Mouse (Mus musculus) mesoderm, embryonic 11.5 days (tissue): Measurements from ENCODE around the gene Nae1.
A peak's percentile ranks its signal among the peaks of the same experiment; 100 is the strongest.

Source experiments
- DNase-seq: peaks from one replicate; pipeline ENCODE4 v3.0.0-alpha.2; 2012; ENCODE audit warnings: low read depth, low spot score

Nae1 gene

DNA sequence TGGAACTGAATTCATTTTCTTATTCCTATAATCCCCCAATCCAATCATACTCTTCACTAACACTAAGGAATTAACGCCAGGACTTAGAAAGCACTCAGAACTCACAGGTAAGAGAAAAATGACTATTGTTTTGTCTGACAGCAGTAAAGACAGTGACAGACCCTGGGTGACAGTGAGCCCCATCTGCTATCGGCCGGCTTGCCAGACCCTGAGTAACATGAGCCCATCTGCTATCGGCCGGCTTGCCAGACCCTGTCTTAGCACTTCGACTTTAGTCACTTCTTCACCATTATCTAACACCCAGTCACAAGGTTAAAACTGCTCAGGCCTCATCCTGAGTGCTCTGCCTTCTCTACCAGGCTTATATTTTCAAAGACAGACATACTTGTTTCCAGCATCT lies 4.8 kb downstream of the Nae1 start:
- DNase-seq: no peak

DNA sequence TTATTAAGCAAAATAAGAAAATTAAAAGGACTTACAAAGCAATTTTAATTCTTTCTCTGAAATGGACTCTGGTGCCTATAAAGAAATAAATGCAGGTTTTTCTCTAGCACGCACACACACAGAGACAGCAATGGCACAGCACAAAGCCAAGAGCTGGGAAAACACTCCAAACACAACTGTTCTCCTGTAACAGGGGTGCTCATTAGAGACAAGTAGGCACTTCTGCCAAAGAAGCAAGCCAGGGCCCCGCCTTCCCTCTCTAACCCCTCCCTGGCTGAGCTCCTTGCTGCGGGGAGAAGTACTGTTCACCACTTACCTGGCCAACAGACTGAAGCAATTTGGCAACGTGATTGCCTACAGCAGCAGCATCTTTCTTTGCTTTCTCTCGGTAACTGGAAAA lies 16.6 kb downstream of the Nae1 start:
- no peak for DNase-seq

DNA sequence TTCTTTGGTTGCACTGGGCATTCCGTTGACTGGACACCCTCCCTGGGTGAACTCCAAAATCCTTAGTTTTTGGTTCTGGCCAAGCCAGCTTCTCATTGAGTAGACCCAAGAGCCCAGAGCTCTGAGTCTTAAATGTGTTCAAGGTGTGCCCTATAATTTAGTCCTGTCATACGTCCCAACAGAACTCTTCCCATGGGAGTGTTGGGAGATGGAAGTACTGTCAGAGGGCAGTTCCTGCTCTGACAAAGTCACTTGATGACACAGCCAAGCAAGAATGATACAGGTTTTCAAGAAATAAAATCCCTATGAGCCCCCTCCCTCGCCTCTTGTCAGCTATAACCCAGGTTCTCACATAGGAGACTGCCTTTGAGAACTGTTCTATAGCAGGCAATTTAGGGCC lies 24.3 kb downstream of the Nae1 start:
- no peak for DNase-seq

DNA sequence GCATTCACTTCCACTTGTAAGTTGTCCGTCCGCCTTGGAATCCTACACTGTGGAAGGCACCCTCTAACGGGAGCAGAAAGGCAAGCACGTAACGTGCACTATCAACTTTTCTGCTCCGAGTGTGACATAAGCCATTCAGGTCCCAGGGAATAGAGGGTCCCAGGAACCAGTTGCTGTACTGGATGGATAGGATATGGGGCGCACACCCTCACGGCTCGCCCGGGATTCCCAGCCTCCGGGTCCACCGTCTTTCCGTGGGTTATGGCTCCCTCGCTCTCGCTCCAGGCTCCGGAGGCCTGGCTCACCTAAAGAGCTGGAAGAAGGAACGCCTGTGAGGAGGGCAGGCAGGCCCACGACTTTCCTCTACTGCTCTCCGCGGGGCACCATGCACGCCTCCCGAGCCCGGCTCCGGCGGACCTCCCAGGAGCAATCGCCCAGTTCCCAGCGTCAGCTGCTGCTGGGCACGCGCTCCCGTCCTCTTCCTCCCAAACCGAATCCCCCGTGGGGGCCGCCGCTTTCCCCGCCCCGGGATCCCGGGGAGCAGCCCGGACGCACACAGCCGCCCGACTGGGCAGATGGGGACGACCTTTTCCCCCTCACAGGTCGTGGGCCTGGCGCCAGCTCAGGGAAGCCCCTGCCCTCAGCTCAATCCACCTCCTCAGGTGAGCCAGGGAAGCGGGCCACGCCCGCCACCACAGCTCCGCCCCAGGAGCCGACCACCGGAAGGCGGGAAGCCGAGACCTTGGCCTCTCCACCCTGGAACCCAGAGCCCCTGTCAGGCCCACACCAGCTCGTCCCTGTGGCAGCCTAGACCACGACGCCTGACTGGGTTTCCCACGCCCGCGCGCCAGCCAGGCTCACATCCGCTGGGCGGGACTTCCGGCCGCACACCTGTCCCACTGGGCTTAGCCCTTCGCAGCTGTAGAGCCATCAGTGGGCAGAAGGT lies 25.1 kb downstream of the Nae1 start, which contains the start of gene Terb1:
Gene Terb1, minus strand, starts transcription at position 850 of the 946 bp plus-strand sequence.
- DNase-seq: peak; percentile 23

DNA sequence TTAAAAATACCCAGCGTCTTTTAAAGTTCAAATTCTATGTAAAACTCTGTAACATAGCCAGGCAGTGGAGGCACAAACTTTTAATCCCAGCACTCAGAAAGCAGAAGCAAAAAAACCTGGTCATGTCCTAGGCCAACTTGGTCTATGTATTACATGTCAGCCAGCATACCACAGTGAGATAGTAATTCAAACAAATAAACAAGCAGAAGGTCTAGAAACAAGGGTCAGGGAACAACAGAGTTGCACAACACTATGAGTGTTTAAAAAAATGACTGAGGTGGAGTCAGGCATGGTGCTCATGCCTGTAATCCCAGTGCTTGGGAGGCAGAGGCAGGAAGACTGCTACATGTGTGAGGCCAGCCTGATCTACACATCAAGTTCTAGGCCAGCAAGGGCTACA lies 55.3 kb downstream of the Nae1 start:
- DNase-seq: no peak

DNA sequence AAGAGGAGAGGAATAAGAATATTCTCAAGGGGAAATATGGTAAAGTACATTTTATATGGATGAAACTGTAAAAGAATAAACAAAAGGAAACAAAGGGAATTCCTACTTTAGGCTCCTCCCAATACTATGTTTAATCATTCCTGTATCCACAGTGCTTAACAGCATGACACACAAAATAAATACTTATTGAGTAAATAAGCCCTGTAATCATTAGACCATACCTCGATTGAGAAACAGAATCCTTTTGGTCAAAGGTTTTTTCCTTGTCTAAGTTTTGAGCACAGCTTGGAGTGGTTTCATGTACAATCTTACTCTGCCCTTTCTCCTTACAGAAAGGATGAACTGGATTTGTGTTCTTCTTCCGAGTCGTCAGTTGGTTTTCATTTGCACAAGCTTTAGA lies 62.0 kb downstream of the Nae1 start:
- DNase-seq: no peak

DNA sequence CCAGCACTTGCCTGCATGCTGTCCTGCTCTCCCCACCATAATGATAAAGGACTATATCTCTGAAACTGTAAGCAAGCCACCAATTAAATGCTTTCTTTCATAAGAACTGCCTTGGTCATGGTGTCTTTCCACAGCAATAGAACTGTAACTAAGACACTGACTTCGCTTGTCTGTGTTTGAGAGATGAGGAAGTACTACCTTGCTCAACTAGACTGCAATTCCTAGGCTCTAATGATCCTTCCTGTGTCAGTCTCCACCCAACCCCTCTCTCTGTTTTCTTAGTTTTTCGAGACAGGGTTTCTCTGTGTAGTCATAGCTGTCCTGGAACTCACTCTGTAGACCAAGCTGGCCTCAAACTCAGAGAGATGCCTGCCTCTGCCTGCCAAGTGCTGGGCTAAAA lies 67.0 kb downstream of the Nae1 start:
- DNase-seq: no peak
